Mouse (Mus musculus): ENCODE measurements around the gene Zap70.

DNA sequence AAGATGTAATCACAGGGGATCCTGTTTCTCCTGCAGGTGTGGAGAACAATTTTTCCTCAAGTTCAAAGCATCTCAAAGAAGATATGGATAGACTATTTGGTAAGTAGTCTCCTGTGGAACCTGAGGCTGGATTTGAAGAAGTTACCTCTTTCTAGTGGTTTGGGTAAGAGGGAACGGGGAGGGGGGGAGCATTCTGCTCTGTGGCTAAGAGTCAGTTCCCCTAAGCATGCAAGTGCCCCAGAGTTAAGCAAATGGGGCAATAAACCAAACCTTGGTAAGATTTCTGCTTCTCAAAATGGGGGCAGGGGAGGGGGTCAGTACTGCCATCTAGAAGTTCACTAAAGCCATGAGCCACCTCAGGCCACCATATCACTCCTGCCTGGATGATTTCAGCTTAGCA is 42.8 kb upstream of the Zap70 start:
- TF ChIP-seq CTCF (IDR thresholded peaks at IDR 0.05; ENCODE audit: insufficient read depth, low read depth, low read length) (no peak), POLR2A (IDR thresholded peaks at IDR 0.05; ENCODE audit: insufficient read depth, low read depth, low read length) (no peak)
